ENCODE assay signal across 38 mouse cellular contexts in the genomic region with DNA sequence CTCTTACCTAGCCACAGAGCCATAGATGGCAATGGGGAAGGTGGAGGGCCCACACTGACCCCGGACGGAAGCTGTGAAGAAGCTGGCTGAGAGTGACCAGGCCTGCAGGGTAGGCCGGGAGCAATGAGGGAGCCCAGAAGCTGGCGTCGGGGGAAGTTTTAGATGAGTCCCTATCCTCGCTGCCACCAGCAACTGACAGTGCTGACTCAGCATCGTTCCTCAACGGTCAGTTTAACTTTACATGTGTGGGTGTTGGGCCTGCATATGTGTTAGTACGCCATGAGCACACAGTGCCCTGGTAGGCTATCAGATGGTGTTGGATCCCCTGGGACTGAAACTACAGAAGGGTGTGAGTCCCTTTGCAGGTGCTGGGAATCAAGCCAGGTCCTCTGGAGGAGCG. TPM values are rescaled to one million over a fixed set of nuclear protein-coding genes. Genes with fewer than 3 reads are reported as not detected.
A peak's percentile ranks its signal among the peaks of the same experiment; 100 is the strongest.
DNase-seq lines count a peak whose midpoint lies in the region; ATAC-seq and TF ChIP-seq lines count a peak whose summit lies in the region.
"Had no signal": no experiment of that assay in that cellular context is flagged by ENCODE, and none has a peak within 500 bp of the region (broad histone marks: within the 10 kb centered on the region; RNA-seq: fewer than 3 reads in every experiment).

No protein-coding gene starts in this region.

- no peak overlapping the region for H3K9ac ChIP-seq in liver, embryonic 11.5 days (ENCODE audit: low read depth, low read length)
- H3K9ac ChIP-seq in MEL (ENCODE audit: control insufficient read depth, low read depth, low read length, poor library complexity, severe bottlenecking): no peak overlapping the region
- H3K9ac ChIP-seq in liver, embryonic 15.5 days: no peak overlapping the region
- H3K9ac ChIP-seq: forebrain, postnatal 0 days; hindbrain, embryonic 12.5 days; intestine, embryonic 15.5 days; limb, embryonic 15.5 days; lung, embryonic 14.5 days had no signal

- H3K4me3 ChIP-seq in liver, embryonic 11.5 days (ENCODE audit: low read depth, low read length): no peak overlapping the region
- no peak overlapping the region for H3K4me3 ChIP-seq in MEL (ENCODE audit: control insufficient read depth in 1 of 2, insufficient read depth in 1 of 2, low read depth in 2 of 2, low read length in 2 of 2)
- H3K4me3 ChIP-seq in liver, embryonic 15.5 days (replicated peaks): no peak overlapping the region
- H3K4me3 ChIP-seq: erythroblast, embryonic 14.5 days; hindbrain, embryonic 12.5 days; intestine, embryonic 15.5 days; limb, embryonic 10.5 days; limb, embryonic 15.5 days had no signal

- H3K27ac ChIP-seq in liver, embryonic 11.5 days (ENCODE audit: low read depth, low read length): 0 out of 2 replicates have a peak overlapping the region, but pooled peaks have one; percentile 22
- H3K27ac ChIP-seq in MEL (ENCODE audit: control insufficient read depth, low read depth, low read length): no peak overlapping the region
- peak overlapping the region; percentile 7; the same call in 1 of the 2 replicates for H3K27ac ChIP-seq in liver, embryonic 15.5 days (replicated peaks)
- H3K27ac ChIP-seq: hindbrain, embryonic 12.5 days; hindbrain, postnatal 0 days; intestine, embryonic 15.5 days; limb, embryonic 10.5 days; limb, embryonic 15.5 days had no signal

- H3K4me2 ChIP-seq in liver, embryonic 11.5 days: no peak overlapping the region
- peak overlapping the region; percentile 8; the same call in 1 of the 2 replicates for H3K4me2 ChIP-seq in liver, embryonic 15.5 days
- H3K4me2 ChIP-seq: heart, embryonic 11.5 days; hindbrain, embryonic 12.5 days; intestine, embryonic 15.5 days; limb, embryonic 15.5 days; lung, embryonic 14.5 days had no signal

- TF ChIP-seq POLR2A in MEL (IDR thresholded peaks at IDR 0.05; ENCODE audit: control insufficient read depth in 1 of 2, insufficient read depth in 1 of 2, low read depth in 1 of 2, low read length in 2 of 2, poor library complexity in 1 of 2): no peak

- TF ChIP-seq CTCF in MEL (IDR thresholded peaks at IDR 0.05 in 2 of 3, conservative IDR thresholded peaks at IDR 0.05 in 1 of 3; ENCODE audit: control insufficient read depth in 1 of 3, insufficient read depth in 1 of 3, low read depth in 2 of 3, low read length in 3 of 3, poor library complexity in 1 of 3, severe bottlenecking in 1 of 3): no peak

- DNase-seq in liver, embryonic 11.5 days (ENCODE audit: low spot score): no peak
- DNase-seq in liver (no peak), MEL (ENCODE audit: low read depth, low spot score) (no peak)
- no peak for DNase-seq in B cell, adult 2 months
- DNase-seq in urinary bladder, postnatal 10 days (ENCODE audit: low spot score): no peak
- DNase-seq in heart, adult 9 months (ENCODE audit: low spot score in 2 of 2): no peak
- DNase-seq: adrenal gland, postnatal 10 days; cerebellum, adult 2 months; cerebellum, postnatal 14 days; forebrain, postnatal 0 days; gastrocnemius, postnatal 10 days; heart, postnatal 36 days; kidney, adult 8-10 months; kidney, postnatal 10 days; layer of hippocampus, adult 9-11 months; lung, embryonic 14.5 days; lung, postnatal 14 days; midbrain, embryonic 14.5 days; retina, postnatal 1 day; right cerebral cortex, postnatal 25 days had no signal

- no peaks in the 10 kb centered on the region for H3K79me2 ChIP-seq in MEL (ENCODE audit: control insufficient read depth, insufficient read depth, low read length, poor library complexity)

- no peak for TF ChIP-seq RAD21 in MEL (IDR thresholded peaks at IDR 0.05; ENCODE audit: low read depth, low read length)

- no peaks in the 10 kb centered on the region for H3K9me3 ChIP-seq in liver, embryonic 11.5 days (ENCODE audit: control insufficient read depth, low read length)
- H3K9me3 ChIP-seq in MEL (replicated peaks; ENCODE audit: insufficient read depth, low read length): no peaks in the 10 kb centered on the region
- no peaks in the 10 kb centered on the region for H3K9me3 ChIP-seq in liver, embryonic 15.5 days (replicated peaks)
- H3K9me3 ChIP-seq: hindbrain, embryonic 12.5 days; intestine, embryonic 15.5 days; limb, embryonic 10.5 days; limb, embryonic 15.5 days had no signal

- WGBS in liver, embryonic 11.5 days: 66% methylated on average over 10 of the region's 10 CpGs
- 49% methylated on average over 10 of the region's 10 CpGs for WGBS in liver, embryonic 15.5 days (ENCODE audit: insufficient replicate concordance)

- no peak for TF ChIP-seq EP300 in MEL (IDR thresholded peaks at IDR 0.05; ENCODE audit: low read depth in 1 of 2, low read length in 2 of 2)

- H3K27me3 ChIP-seq in liver, embryonic 11.5 days (replicated peaks; ENCODE audit: control insufficient read depth, insufficient read depth, low read length): no peaks in the 10 kb centered on the region
- H3K27me3 ChIP-seq in MEL (ENCODE audit: control insufficient read depth in 1 of 2, insufficient read depth in 2 of 2, low read length in 2 of 2): no peaks in the 10 kb centered on the region
- H3K27me3 ChIP-seq in liver, embryonic 15.5 days: no peaks in the 10 kb centered on the region
- H3K27me3 ChIP-seq: hindbrain, embryonic 12.5 days; intestine, embryonic 15.5 days; limb, embryonic 15.5 days; Patski had no signal

- no peak for ATAC-seq in liver, embryonic 11.5 days (replicated peaks; ENCODE audit: low FRiP score)
- ATAC-seq in liver, embryonic 15.5 days (ENCODE audit: insufficient read depth): no peak
- ATAC-seq in megakaryocyte-erythroid progenitor cell, adult 5-6 weeks (replicated peaks; ENCODE audit: low FRiP score, low TSS enrichment, poor library complexity, severe bottlenecking): peak; percentile 9
- ATAC-seq: forebrain, postnatal 0 days; hindbrain, postnatal 0 days; intestine, embryonic 15.5 days; Patski had no signal

- H3K4me1 ChIP-seq in liver, embryonic 11.5 days (replicated peaks; ENCODE audit: control insufficient read depth, insufficient read depth, low read length): peaks cover 14% of the 10 kb centered on the region
- H3K4me1 ChIP-seq in MEL (ENCODE audit: control insufficient read depth in 1 of 2, insufficient read depth in 2 of 2, low read length in 2 of 2): peaks cover 0 to 7% of the 10 kb centered on the region in 2 experiments; a peak in 2 of 4 replicates
- H3K4me1 ChIP-seq in liver, embryonic 15.5 days (replicated peaks): peaks cover 51% of the 10 kb centered on the region
- H3K4me1 ChIP-seq: hindbrain, embryonic 12.5 days; limb, embryonic 15.5 days had no signal

- H3K36me3 ChIP-seq in liver, embryonic 11.5 days (ENCODE audit: control insufficient read depth, insufficient read depth, low read length): no peaks in the 10 kb centered on the region; the same call in 1 of the 2 replicates
- peaks cover 3 to 4% of the 10 kb centered on the region in 2 experiments for H3K36me3 ChIP-seq in MEL (ENCODE audit: control insufficient read depth in 1 of 2, insufficient read depth in 2 of 2, low read length in 2 of 2)
- peaks cover 18% of the 10 kb centered on the region; the same call in 1 of the 2 replicates for H3K36me3 ChIP-seq in liver, embryonic 15.5 days (replicated peaks)
- H3K36me3 ChIP-seq: hindbrain, embryonic 12.5 days; intestine, embryonic 15.5 days; limb, embryonic 10.5 days; limb, embryonic 15.5 days had no signal

RNA-seq across cellular contexts. Expression of gene Phb2, which starts 12.3 kb away (rescaled TPM):
- 640 and 660 TPM in 2 replicates for polyA plus RNA-seq in liver, embryonic 11.5 days (2014; fragmentation: Nextera tagmentation; extraction: Ambion mirVana)
- total RNA-seq in MEL (2012; rRNA removed): 623 and 706 TPM in 2 replicates
- 100 to 1,000 TPM; 309 to 815 TPM for polyA plus RNA-seq in MEL (2012; ENCODE audit: insufficient read depth in 1 of 2, insufficient read length in 2 of 2, low read depth in 1 of 2, low replicate concordance in 2 of 2, missing spikeins in 1 of 2)
- polyA plus RNA-seq in liver, embryonic 15.5 days (2015; fragmentation: Nextera tagmentation; extraction: Ambion mirVana): 242 and 243 TPM in 2 replicates
- total RNA-seq in megakaryocyte-erythroid progenitor cell, adult 5-6 weeks (2014; fragmentation: Nextera tagmentation): 467 and 537 TPM in 2 replicates
- total RNA-seq in megakaryocyte-erythroid progenitor cell, adult 5-6 weeks (2017): 474 and 558 TPM in 2 replicates

RNA-seq across cellular contexts. Expression of gene Emg1, which starts 12.5 kb away (rescaled TPM):
- polyA plus RNA-seq in liver, embryonic 11.5 days (2014; fragmentation: Nextera tagmentation; extraction: Ambion mirVana): 311 and 329 TPM in 2 replicates
- total RNA-seq in MEL (2012; rRNA removed): 378 and 391 TPM in 2 replicates
- 100 to 1,000 TPM in 1 of 2 experiments, not detected in 1; 346 TPM for polyA plus RNA-seq in MEL (2012; ENCODE audit: insufficient read depth in 1 of 2, insufficient read length in 2 of 2, low read depth in 1 of 2, low replicate concordance in 2 of 2, missing spikeins in 1 of 2)
- polyA plus RNA-seq in liver, embryonic 15.5 days (2015; fragmentation: Nextera tagmentation; extraction: Ambion mirVana): 122 and 128 TPM in 2 replicates
- total RNA-seq in megakaryocyte-erythroid progenitor cell, adult 5-6 weeks (2014; fragmentation: Nextera tagmentation): 242 and 387 TPM in 2 replicates
- total RNA-seq in megakaryocyte-erythroid progenitor cell, adult 5-6 weeks (2017): 375 and 422 TPM in 2 replicates

RNA-seq across cellular contexts. Expression of gene Ptpn6, which starts 14.0 kb away (rescaled TPM):
- 49.5 and 50.3 TPM in 2 replicates for polyA plus RNA-seq in liver, embryonic 11.5 days (2014; fragmentation: Nextera tagmentation; extraction: Ambion mirVana)
- 74.1 and 91.9 TPM in 2 replicates for total RNA-seq in MEL (2012; rRNA removed)
- polyA plus RNA-seq in MEL (2012; ENCODE audit: insufficient read depth in 1 of 2, insufficient read length in 2 of 2, low read depth in 1 of 2, low replicate concordance in 2 of 2, missing spikeins in 1 of 2): 100 to 1,000 TPM in 1 of 2 experiments, not detected in 1; 184 TPM
- polyA plus RNA-seq in liver, embryonic 15.5 days (2015; fragmentation: Nextera tagmentation; extraction: Ambion mirVana): 38.1 and 43.7 TPM in 2 replicates
- 65.4 and 76.0 TPM in 2 replicates for total RNA-seq in megakaryocyte-erythroid progenitor cell, adult 5-6 weeks (2014; fragmentation: Nextera tagmentation)
- total RNA-seq in megakaryocyte-erythroid progenitor cell, adult 5-6 weeks (2017): 189 and 237 TPM in 2 replicates

RNA-seq across cellular contexts. Expression of gene Grcc10, which starts 16.7 kb away (rescaled TPM):
- polyA plus RNA-seq in liver, embryonic 11.5 days (2014; fragmentation: Nextera tagmentation; extraction: Ambion mirVana): 147 and 167 TPM in 2 replicates
- 41.9 and 57.4 TPM in 2 replicates for total RNA-seq in MEL (2012; rRNA removed)
- 10 to 100 TPM in 1 of 2 experiments, not detected in 1; 62.9 TPM for polyA plus RNA-seq in MEL (2012; ENCODE audit: insufficient read depth in 1 of 2, insufficient read length in 2 of 2, low read depth in 1 of 2, low replicate concordance in 2 of 2, missing spikeins in 1 of 2)
- polyA plus RNA-seq in liver, embryonic 15.5 days (2015; fragmentation: Nextera tagmentation; extraction: Ambion mirVana): 75.9 and 76.4 TPM in 2 replicates
- total RNA-seq in megakaryocyte-erythroid progenitor cell, adult 5-6 weeks (2014; fragmentation: Nextera tagmentation): 110 and 141 TPM in 2 replicates
- total RNA-seq in megakaryocyte-erythroid progenitor cell, adult 5-6 weeks (2017): 66.5 and 83.5 TPM in 2 replicates

RNA-seq across cellular contexts. Expression of gene Gm45234, which starts 31.3 kb away (rescaled TPM):
- polyA plus RNA-seq in liver, embryonic 11.5 days (2014; fragmentation: Nextera tagmentation; extraction: Ambion mirVana): 0.15 TPM in 1 of 2 replicates, not detected in the other
- not detected in 2 replicates for total RNA-seq in MEL (2012; rRNA removed)
- under 1 TPM in 1 of 2 experiments, not detected in 1; 0.15 TPM for polyA plus RNA-seq in MEL (2012; ENCODE audit: insufficient read depth in 1 of 2, insufficient read length in 2 of 2, low read depth in 1 of 2, low replicate concordance in 2 of 2, missing spikeins in 1 of 2)
- polyA plus RNA-seq in liver, embryonic 15.5 days (2015; fragmentation: Nextera tagmentation; extraction: Ambion mirVana): not detected in 2 replicates
- not detected in 2 replicates for total RNA-seq in megakaryocyte-erythroid progenitor cell, adult 5-6 weeks (2014; fragmentation: Nextera tagmentation)
- not detected in 2 replicates for total RNA-seq in megakaryocyte-erythroid progenitor cell, adult 5-6 weeks (2017)
- total RNA-seq: forebrain, postnatal 0 days; gastrocnemius, postnatal 10 days; left cerebral cortex, postnatal 10 days had no signal
- polyA plus RNA-seq: brain, embryonic 14.5 days; cerebellum, adult 2 months; cortical plate, adult 2 months; embryonic facial prominence, embryonic 14.5 days; forebrain, embryonic 11.5 days; gonadal fat pad, adult 2 months; heart, embryonic 11.5 days; heart, embryonic 16.5 days; hindbrain, embryonic 12.5 days; hindbrain, postnatal 0 days; intestine, embryonic 15.5 days; limb, embryonic 10.5 days; lung, embryonic 14.5 days; midbrain, embryonic 14.5 days; neural tube, embryonic 14.5 days had no signal
